Mouse (Mus musculus) kidney, adult 10 weeks (tissue): ENCODE results near the gene Tmem145. TPM values are rescaled to one million over a fixed set of nuclear protein-coding genes. Genes with fewer than 3 reads are reported as not detected.

Experiments
- polyA plus RNA-seq: library from polyadenylated mRNA; stranded (reverse); fragments of 350-450 nt; fragmentation: Illumina TruSeq; extraction: RNeasy Lipid Tissue Mini Kit (QIAGEN cat#74804); gene quantifications from one replicate; pipeline ENCODE4 v1.2.3, GENCODE M21; 2014; ENCODE audit warnings: low read depth, low replicate concordance

The Tmem145 gene
- not detected for polyA plus RNA-seq

GRCm38 (mm10) chr7:25305956-25306613, at the start of gene Tmem145:
Gene Tmem145 (plus strand): TSS chr7:25306106.

DNA sequence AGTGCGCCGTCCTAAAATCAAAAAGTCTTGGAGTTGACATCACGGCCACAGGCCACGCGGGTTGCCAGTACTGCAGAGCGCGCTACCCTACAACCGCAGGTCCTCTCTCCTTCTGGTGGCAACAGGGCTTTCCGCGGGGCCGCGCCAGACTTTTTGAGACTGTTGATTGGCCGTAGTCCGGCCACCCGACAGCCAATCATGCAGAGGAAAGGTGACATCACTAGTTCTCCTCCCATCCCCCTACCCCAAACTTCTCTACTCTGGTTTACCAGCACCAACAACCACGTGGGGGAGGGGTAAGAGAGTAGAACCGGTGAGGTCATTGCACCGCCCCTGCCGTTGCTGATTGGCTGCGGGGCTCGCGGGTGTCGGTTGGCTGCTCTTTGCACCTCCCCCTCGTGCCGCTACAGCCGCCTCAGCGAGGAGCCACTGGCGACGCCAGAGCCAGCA, 38.6 kb upstream of the Tmem145 start, which contains the start of gene Cic:
Gene Cic (plus strand): TSS at position 404 of the 450 bp plus-strand sequence.

GRCm38 (mm10) chr7:25297454-25298325, 8.2 kb upstream of the Tmem145 start, which contains the start of gene Pafah1b3:
Gene Pafah1b3 (minus strand): TSS chr7:25297986.

GRCm38 (mm10) chr7:25301063-25301462, 4.8 kb upstream of the Tmem145 start, which contains the start of gene Prr19:
Gene Prr19 (plus strand): TSS chr7:25301411.

DNA sequence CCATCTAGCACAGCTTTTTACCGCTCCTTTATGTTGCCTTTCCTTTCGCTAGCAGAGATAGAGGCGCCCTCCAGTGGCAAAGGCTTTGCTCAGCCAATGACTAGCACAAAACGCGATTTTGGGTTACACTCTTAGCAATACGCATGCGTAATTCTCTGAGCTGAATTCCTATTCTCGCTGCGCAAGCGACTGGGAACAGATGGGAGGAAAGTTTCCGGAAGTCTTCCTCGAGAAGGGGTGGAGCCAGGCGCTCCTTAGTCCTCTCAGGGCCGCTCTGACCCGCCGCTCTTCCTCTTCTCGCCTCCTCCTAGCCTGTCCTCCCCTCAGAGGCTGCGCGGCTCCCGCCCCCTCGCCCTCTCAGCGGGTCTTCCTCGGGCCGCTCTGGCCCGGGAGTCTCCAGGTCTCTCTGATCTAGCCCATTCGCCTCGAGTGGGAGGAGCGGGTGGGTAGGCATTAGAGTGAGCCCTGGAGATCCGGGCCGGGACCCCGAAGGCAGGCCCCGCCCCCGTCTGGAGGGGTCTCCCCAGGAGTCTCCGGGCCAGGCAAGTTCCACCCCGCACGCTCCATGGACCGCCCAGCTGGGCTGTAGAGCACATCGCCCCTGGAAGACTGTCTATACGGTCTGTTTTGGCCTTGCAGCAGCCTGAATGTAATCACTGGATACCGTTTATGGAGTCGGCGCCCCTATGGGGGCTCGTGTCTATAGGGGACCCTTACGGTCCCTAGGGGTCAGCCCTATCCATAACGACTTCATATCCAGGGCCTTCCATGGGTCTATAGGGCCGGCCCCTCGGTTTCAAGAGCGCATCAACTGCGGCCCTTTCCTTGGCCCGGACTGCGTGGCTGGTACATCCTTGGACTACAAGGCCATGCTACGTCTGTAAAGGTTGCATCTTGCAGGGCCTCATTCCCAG, 10.9 kb downstream of the Tmem145 start, which contains the start of gene Megf8:
Gene Megf8 (plus strand): TSS at position 633 of the 914 bp plus-strand sequence.

Other genes starting within 250 kb of the Tmem145 start
- not detected for gene Grik5, start 233.8 kb upstream of the Tmem145 start, polyA plus RNA-seq
- gene Zfp574, start 233.5 kb upstream of the Tmem145 start, polyA plus RNA-seq: 0.61 TPM
- 0.20 TPM for gene Pou2f2, start 126.4 kb upstream of the Tmem145 start, polyA plus RNA-seq
- 0.69 TPM for gene Dedd2, start 85.5 kb upstream of the Tmem145 start, polyA plus RNA-seq
- 0.69 TPM for gene Zfp526, start 84.7 kb upstream of the Tmem145 start, polyA plus RNA-seq
- 7.7 TPM for gene Gsk3a, start 68.3 kb upstream of the Tmem145 start, polyA plus RNA-seq
- gene Erf, start 55.3 kb upstream of the Tmem145 start, polyA plus RNA-seq: 1.3 TPM
- 4.7 TPM for gene Cic, start 38.4 kb upstream of the Tmem145 start, polyA plus RNA-seq
- gene Pafah1b3, start 8.1 kb upstream of the Tmem145 start, polyA plus RNA-seq: 0.81 TPM
- not detected for gene Prr19, start 4.7 kb upstream of the Tmem145 start, polyA plus RNA-seq
- gene Megf8, start 11.1 kb downstream of the Tmem145 start, polyA plus RNA-seq: 1.0 TPM
- gene Cnfn, start 63.6 kb downstream of the Tmem145 start, polyA plus RNA-seq: not detected
- gene Lipe, start 92.6 kb downstream of the Tmem145 start, polyA plus RNA-seq: 0.49 TPM
- not detected for gene Cxcl17, start 106.8 kb downstream of the Tmem145 start, polyA plus RNA-seq
- 89.5 TPM for gene Ceacam1, start 171.5 kb downstream of the Tmem145 start, polyA plus RNA-seq
- 199 TPM for gene Ceacam2, start 233.8 kb downstream of the Tmem145 start, polyA plus RNA-seq